In genomic region chr6:86499571-86500109, GRCm38 (mm10) we compare ENCODE assay signal across 15 mouse cellular contexts. TPM values are rescaled to one million over a fixed set of nuclear protein-coding genes. Genes with fewer than 3 reads are reported as not detected.
DNase-seq lines count a peak whose midpoint lies in the region; ATAC-seq and TF ChIP-seq lines count a peak whose summit lies in the region.
"Had no signal": no experiment of that assay in that cellular context is flagged by ENCODE, and none has a peak within 500 bp of the region (broad histone marks: within the 10 kb centered on the region; RNA-seq: fewer than 3 reads in every experiment).

No protein-coding gene starts in this region.

- no peak for TF ChIP-seq EP300 in heart, postnatal 0 days (IDR thresholded peaks at IDR 0.05; ENCODE audit: low read depth)

- H3K27me3 ChIP-seq in heart, postnatal 0 days (ENCODE audit: control insufficient read depth, insufficient read depth, low read length), result no peaks in the 10 kb centered on the region
- H3K27me3 ChIP-seq in lung, embryonic 14.5 days (ENCODE audit: insufficient read depth, low read length), result no peaks in the 10 kb centered on the region
- H3K27me3 ChIP-seq in intestine, embryonic 15.5 days (replicated peaks), result no peaks in the 10 kb centered on the region
- H3K27me3 ChIP-seq: embryonic facial prominence, embryonic 15.5 days; forebrain, embryonic 12.5 days had no signal

- TF ChIP-seq POLR2A in lung, adult 2 months (IDR thresholded peaks at IDR 0.05; ENCODE audit: borderline replicate concordance, extremely low read depth, low read depth, low read length), result no peak

- DNase-seq in heart, postnatal 0 days (ENCODE audit: low spot score), result no peak
- no peak for DNase-seq in heart, adult 8-10 months (ENCODE audit: low spot score)
- DNase-seq in lung, embryonic 14.5 days, result no peak
- no peak for DNase-seq in lung, adult 2 months
- DNase-seq in yolk sac, embryonic 10.5 days (ENCODE audit: low spot score), result peak; percentile 82
- DNase-seq in left cerebral cortex, postnatal 10 days (ENCODE audit: extremely low spot score in 1 of 2, low spot score in 2 of 2), result no peak
- DNase-seq: cerebellum, adult 2 months; midbrain, embryonic 14.5 days; right cerebral cortex, postnatal 25 days had no signal

- no peak overlapping the region for H3K9ac ChIP-seq in heart, postnatal 0 days (replicated peaks; ENCODE audit: low read depth, low read length)
- no peak overlapping the region for H3K9ac ChIP-seq in lung, embryonic 14.5 days
- peak overlapping the region; percentile 20; the same call in 1 of the 2 replicates for H3K9ac ChIP-seq in intestine, embryonic 15.5 days
- H3K9ac ChIP-seq: embryonic facial prominence, embryonic 15.5 days; forebrain, embryonic 12.5 days had no signal

- H3K27ac ChIP-seq in heart, postnatal 0 days (ENCODE audit: low read depth), result peak overlapping the region; percentile 16
- peak overlapping the region; percentile 24; the same call in 1 of the 2 replicates for H3K27ac ChIP-seq in lung, embryonic 14.5 days (ENCODE audit: low read depth)
- H3K27ac ChIP-seq in intestine, embryonic 15.5 days, result peak overlapping the region; percentile 85
- H3K27ac ChIP-seq: embryonic facial prominence, embryonic 15.5 days; forebrain, embryonic 12.5 days; hindbrain, postnatal 0 days; macrophage had no signal

- intact Hi-C loops in left cerebral cortex, postnatal 10 days (cut with DNase I), result no loop called here

- peaks cover 11% of the 10 kb centered on the region for H3K4me1 ChIP-seq in heart, postnatal 0 days (ENCODE audit: control insufficient read depth, insufficient read depth)
- H3K4me1 ChIP-seq in lung, embryonic 14.5 days (ENCODE audit: insufficient read depth), result 0 out of 2 replicates have a peak, but pooled peaks cover 4% of the 10 kb centered on the region
- peaks cover 12% of the 10 kb centered on the region for H3K4me1 ChIP-seq in lung, adult 2 months (ENCODE audit: control insufficient read depth, insufficient read depth, low read length)
- H3K4me1 ChIP-seq in intestine, embryonic 15.5 days (replicated peaks), result peaks cover 33% of the 10 kb centered on the region

- no peak for ATAC-seq in heart, postnatal 0 days (ENCODE audit: insufficient read depth, low read depth)
- no peak for ATAC-seq in lung, embryonic 14.5 days (ENCODE audit: insufficient read depth)
- peak; percentile 75 for ATAC-seq in intestine, embryonic 15.5 days
- ATAC-seq: CD4-positive, CD25-positive, alpha-beta regulatory T cell, adult 4 months; hindbrain, postnatal 0 days had no signal

- H3K9me3 ChIP-seq in heart, postnatal 0 days (replicated peaks; ENCODE audit: control insufficient read depth, low read length), result no peaks in the 10 kb centered on the region
- no peaks in the 10 kb centered on the region for H3K9me3 ChIP-seq in lung, embryonic 14.5 days (ENCODE audit: low read depth, low read length)
- H3K9me3 ChIP-seq in intestine, embryonic 15.5 days, result no peaks in the 10 kb centered on the region
- H3K9me3 ChIP-seq: embryonic facial prominence, embryonic 15.5 days; forebrain, embryonic 12.5 days had no signal

- no peak for TF ChIP-seq CTCF in heart, postnatal 0 days (IDR thresholded peaks at IDR 0.05; ENCODE audit: low read depth)
- no peak for TF ChIP-seq CTCF in lung, embryonic 14.5 days (IDR thresholded peaks at IDR 0.05; ENCODE audit: low read depth)
- no peak for TF ChIP-seq CTCF in lung, adult 2 months (IDR thresholded peaks at IDR 0.05; ENCODE audit: insufficient read depth, low read length)

- H3K4me2 ChIP-seq in heart, postnatal 0 days (ENCODE audit: low read depth, low read length), result no peak overlapping the region
- H3K4me2 ChIP-seq in lung, embryonic 14.5 days, result no peak overlapping the region
- peak overlapping the region; percentile 33 for H3K4me2 ChIP-seq in intestine, embryonic 15.5 days (replicated peaks)
- H3K4me2 ChIP-seq: embryonic facial prominence, embryonic 15.5 days; forebrain, embryonic 12.5 days had no signal

- H3K4me3 ChIP-seq in heart, postnatal 0 days (ENCODE audit: low read depth, low read length), result no peak overlapping the region
- H3K4me3 ChIP-seq in lung, embryonic 14.5 days (ENCODE audit: low read depth, low read length), result no peak overlapping the region
- H3K4me3 ChIP-seq in lung, adult 2 months (replicated peaks; ENCODE audit: extremely low read depth, low read depth, low read length), result no peak overlapping the region
- no peak overlapping the region for H3K4me3 ChIP-seq in intestine, embryonic 15.5 days (replicated peaks)
- H3K4me3 ChIP-seq: embryonic facial prominence, embryonic 15.5 days; forebrain, embryonic 12.5 days had no signal

- WGBS in heart, postnatal 0 days, result 67% methylated on average over 5 of the region's 5 CpGs
- WGBS in lung, embryonic 14.5 days, result 46% methylated on average over 5 of the region's 5 CpGs
- WGBS in lung, adult 2 months, result 72% methylated on average over 5 of the region's 5 CpGs
- 61% methylated on average over 5 of the region's 5 CpGs for WGBS in intestine, embryonic 15.5 days

- no peaks in the 10 kb centered on the region for H3K36me3 ChIP-seq in heart, postnatal 0 days (replicated peaks; ENCODE audit: control insufficient read depth, insufficient read depth, low read length)
- H3K36me3 ChIP-seq in lung, embryonic 14.5 days (ENCODE audit: insufficient read depth), result no peaks in the 10 kb centered on the region
- H3K36me3 ChIP-seq in intestine, embryonic 15.5 days, result no peaks in the 10 kb centered on the region
- H3K36me3 ChIP-seq: embryonic facial prominence, embryonic 15.5 days; forebrain, embryonic 12.5 days had no signal

RNA-seq across cellular contexts. Expression of gene Pcbp1, which starts 26.5 kb away (rescaled TPM):
- total RNA-seq in heart, postnatal 0 days (2014; rRNA removed; ENCODE audit: low replicate concordance), result 46.2 and 55.2 TPM in 2 replicates
- 276 and 285 TPM in 2 replicates for polyA plus RNA-seq in heart, postnatal 0 days (2015; fragmentation: Nextera tagmentation; extraction: Ambion mirVana)
- total RNA-seq in heart, adult 8-10 months (2022), result 100 to 1,000 TPM; 157 to 166 (median 162) TPM
- polyA plus RNA-seq in lung, embryonic 14.5 days (2014; fragmentation: Nextera tagmentation; extraction: Ambion mirVana), result 552 and 588 TPM in 2 replicates
- 161 TPM in 2 replicates for polyA plus RNA-seq in lung, adult 2 months (2012; rRNA removed)
- 508 and 561 TPM in 2 replicates for polyA plus RNA-seq in intestine, embryonic 15.5 days (2015; fragmentation: Nextera tagmentation; extraction: Ambion mirVana)
- 100 to 1,000 TPM; 175 to 177 TPM for total RNA-seq in left cerebral cortex, postnatal 10 days (2021)

Comparison
In these comparisons a context has a peak if more than half of its experiments do, and no peak if none do; other contexts are left out.
1. H3K27ac ChIP-seq: peak in every context shown above with its lines; median percentile 85 in intestine, embryonic 15.5 days; 24 in lung, embryonic 14.5 days; 16 in heart, postnatal 0 days.